23 mouse cellular contexts compared by ENCODE assay signal in genomic region chr6:145302105-145302504, GRCm38 (mm10). TPM values are rescaled to one million over a fixed set of nuclear protein-coding genes. Genes with fewer than 3 reads are reported as not detected.
DNase-seq lines count a peak whose midpoint lies in the region; ATAC-seq and TF ChIP-seq lines count a peak whose summit lies in the region.
"Had no signal": no experiment of that assay in that cellular context is flagged by ENCODE, and none has a peak within 500 bp of the region (broad histone marks: within the 10 kb centered on the region; RNA-seq: fewer than 3 reads in every experiment).

No protein-coding gene starts in this region.

- no peak for ATAC-seq in lung, postnatal 0 days
- no peak for ATAC-seq in liver, postnatal 0 days
- ATAC-seq: activated CD4-positive, CD25-positive, alpha-beta regulatory T cell, adult 4 months; CD4-positive, CD25-positive, alpha-beta regulatory T cell, adult 4 months; forebrain, embryonic 16.5 days had no signal

- no peak overlapping the region for H3K4me2 ChIP-seq in lung, postnatal 0 days (replicated peaks; ENCODE audit: low read depth, low read length)
- H3K4me2 ChIP-seq in liver, postnatal 0 days (ENCODE audit: low read depth, low read length), result peak overlapping the region; percentile 73; the same call in 1 of the 2 replicates
- H3K4me2 ChIP-seq: embryonic facial prominence, embryonic 13.5 days; forebrain, embryonic 12.5 days; hindbrain, embryonic 13.5 days had no signal

- H3K9ac ChIP-seq in lung, postnatal 0 days (replicated peaks; ENCODE audit: low read depth), result no peak overlapping the region
- no peak overlapping the region for H3K9ac ChIP-seq in liver, postnatal 0 days (replicated peaks)
- H3K9ac ChIP-seq: embryonic facial prominence, embryonic 13.5 days; forebrain, embryonic 12.5 days; heart, embryonic 15.5 days; hindbrain, embryonic 13.5 days had no signal

- 0 out of 2 replicates have a peak, but pooled peaks have one; percentile 11 for TF ChIP-seq EP300 in lung, postnatal 0 days (IDR thresholded peaks at IDR 0.05)
- no peak for TF ChIP-seq EP300 in liver, postnatal 0 days (IDR thresholded peaks at IDR 0.05; ENCODE audit: low read depth)

- DNase-seq in kidney, adult 2 months, result peak; percentile 16
- no peak for DNase-seq in kidney, postnatal 25 days
- no peak for DNase-seq in lung, postnatal 0 days (ENCODE audit: low spot score)
- no peak for DNase-seq in lung, postnatal 10 days
- DNase-seq in liver, postnatal 0 days, result no peak
- no peak for DNase-seq in layer of hippocampus, adult 9-10 months (ENCODE audit: low spot score)
- DNase-seq in urinary bladder, adult 18-20 months (ENCODE audit: low spot score in 2 of 2), result no peak
- DNase-seq: adrenal gland, postnatal 14 days; cerebellum, adult 11-12 months; cerebellum, adult 9-11 months; cerebellum, postnatal 36 days; gastrocnemius, postnatal 10 days; heart, adult 2 months; heart, postnatal 14 days had no signal

- no peak overlapping the region for H3K27ac ChIP-seq in kidney, adult 2 months (ENCODE audit: insufficient read depth, low read depth, low read length)
- no peak overlapping the region for H3K27ac ChIP-seq in lung, postnatal 0 days (ENCODE audit: low read length)
- H3K27ac ChIP-seq in liver, postnatal 0 days (ENCODE audit: low read depth), result peak overlapping the region; percentile 78; the same call in 1 of the 2 replicates
- H3K27ac ChIP-seq: embryonic facial prominence, embryonic 13.5 days; forebrain, embryonic 12.5 days; heart, adult 2 months; heart, embryonic 15.5 days; hindbrain, embryonic 13.5 days had no signal

- H3K4me3 ChIP-seq in kidney, adult 2 months (ENCODE audit: insufficient read depth, low read depth, low read length), result no peak overlapping the region
- no peak overlapping the region for H3K4me3 ChIP-seq in lung, postnatal 0 days (ENCODE audit: low read depth, low read length)
- no peak overlapping the region for H3K4me3 ChIP-seq in liver, postnatal 0 days (ENCODE audit: low read depth, low read length)
- H3K4me3 ChIP-seq: embryonic facial prominence, embryonic 13.5 days; forebrain, embryonic 12.5 days; heart, adult 2 months; heart, embryonic 15.5 days; hindbrain, embryonic 13.5 days had no signal

- TF ChIP-seq POLR2A in kidney, adult 2 months (IDR thresholded peaks at IDR 0.05; ENCODE audit: low read depth, low read length), result no peak

- no peaks in the 10 kb centered on the region for H3K9me3 ChIP-seq in lung, postnatal 0 days (ENCODE audit: low read length)
- no peaks in the 10 kb centered on the region for H3K9me3 ChIP-seq in liver, postnatal 0 days (ENCODE audit: low read length)
- H3K9me3 ChIP-seq: embryonic facial prominence, embryonic 13.5 days; forebrain, embryonic 12.5 days; heart, embryonic 15.5 days; hindbrain, embryonic 13.5 days had no signal

- no peaks in the 10 kb centered on the region for H3K27me3 ChIP-seq in kidney, adult 2 months (replicated peaks; ENCODE audit: control insufficient read depth, insufficient read depth, low read length)
- no peaks in the 10 kb centered on the region for H3K27me3 ChIP-seq in lung, postnatal 0 days (replicated peaks; ENCODE audit: insufficient read depth, low read length)
- no peaks in the 10 kb centered on the region for H3K27me3 ChIP-seq in liver, postnatal 0 days (ENCODE audit: insufficient read depth, low read length)
- H3K27me3 ChIP-seq: embryonic facial prominence, embryonic 13.5 days; forebrain, embryonic 12.5 days; Patski had no signal

- no peaks in the 10 kb centered on the region for H3K4me1 ChIP-seq in kidney, adult 2 months (ENCODE audit: control insufficient read depth, insufficient read depth, low read length)
- H3K4me1 ChIP-seq in lung, postnatal 0 days (ENCODE audit: insufficient read depth, low read depth, low read length), result peaks cover 5% of the 10 kb centered on the region; the same call in 1 of the 2 replicates
- peaks cover 23% of the 10 kb centered on the region for H3K4me1 ChIP-seq in liver, postnatal 0 days (ENCODE audit: insufficient read depth)

- H3K36me3 ChIP-seq in kidney, adult 2 months (ENCODE audit: control insufficient read depth, insufficient read depth, low read length), result no peaks in the 10 kb centered on the region
- no peaks in the 10 kb centered on the region for H3K36me3 ChIP-seq in lung, postnatal 0 days (ENCODE audit: insufficient read depth, low read length)
- H3K36me3 ChIP-seq in liver, postnatal 0 days (replicated peaks; ENCODE audit: insufficient read depth, low read length), result no peaks in the 10 kb centered on the region
- H3K36me3 ChIP-seq: embryonic facial prominence, embryonic 13.5 days; forebrain, embryonic 12.5 days; G1E; heart, embryonic 15.5 days; hindbrain, embryonic 13.5 days had no signal

- WGBS in kidney, adult 2 months, result 71% methylated on average over 10 of the region's 10 CpGs
- WGBS in lung, postnatal 0 days, result 74% methylated on average over 10 of the region's 10 CpGs
- WGBS in liver, postnatal 0 days (ENCODE audit: insufficient replicate concordance), result 68% methylated on average over 10 of the region's 10 CpGs

- TF ChIP-seq CTCF in kidney, adult 2 months (conservative IDR thresholded peaks at IDR 0.05; ENCODE audit: insufficient read depth, insufficient read length, low read depth, low read length), result no peak
- no peak for TF ChIP-seq CTCF in lung, postnatal 0 days (IDR thresholded peaks at IDR 0.05)
- no peak for TF ChIP-seq CTCF in liver, postnatal 0 days (IDR thresholded peaks at IDR 0.05; ENCODE audit: low read depth)

RNA-seq across cellular contexts. Expression of gene Kras, which starts 52.1 kb away (rescaled TPM):
- polyA plus RNA-seq in kidney, adult 2 months (2012; rRNA removed), result 13.1 and 14.3 TPM in 2 replicates
- 90.5 and 98.6 TPM in 2 replicates for polyA plus RNA-seq in lung, postnatal 0 days (2015; fragmentation: Nextera tagmentation; extraction: Ambion mirVana)
- polyA plus RNA-seq in liver, postnatal 0 days (2015; fragmentation: Nextera tagmentation; extraction: Ambion mirVana), result 41.0 and 48.0 TPM in 2 replicates
